Mouse (Mus musculus): ENCODE data around the gene Sv2a.

The Sv2a gene

GRCm38 (mm10) chr3:96220765-96221639 is 40.1 kb downstream of the Sv2a start, which contains the start of the genes Hist2h2ac and Hist2h2be:
TSS of gene Hist2h2ac (minus strand) at chr3:96220880.
TSS of gene Hist2h2be (plus strand) at chr3:96221119.
- peak; percentile 75 to 76 for DNase-seq (ENCODE audit: low spot score in 2 of 2)

GRCm38 (mm10) chr3:96221640-96222038 is 40.7 kb downstream of the Sv2a start:
- no peak for DNase-seq (ENCODE audit: low spot score in 2 of 2)

- DNase-seq (ENCODE audit: low spot score in 2 of 2) = no peak
These were observed 41.8 kb downstream of the Sv2a start for GRCm38 (mm10) chr3:96222774-96223173.

GRCm38 (mm10) chr3:96225421-96225820 is 44.5 kb downstream of the Sv2a start:
- DNase-seq (ENCODE audit: low spot score in 2 of 2) = no peak

GRCm38 (mm10) chr3:96226695-96227648 is 46.0 kb downstream of the Sv2a start:
- DNase-seq (ENCODE audit: low spot score in 2 of 2) = no peak

- DNase-seq (ENCODE audit: low spot score in 2 of 2) = no peak
These were observed 47.9 kb downstream of the Sv2a start for GRCm38 (mm10) chr3:96228828-96229227.

- DNase-seq (ENCODE audit: low spot score in 2 of 2) = no peak
These were observed 49.5 kb downstream of the Sv2a start for GRCm38 (mm10) chr3:96230404-96230803.

GRCm38 (mm10) chr3:96230910-96231757 is 50.2 kb downstream of the Sv2a start:
- DNase-seq (ENCODE audit: low spot score in 2 of 2) = no peak

- no peak for DNase-seq (ENCODE audit: low spot score in 2 of 2)
These were observed 50.8 kb downstream of the Sv2a start for GRCm38 (mm10) chr3:96231758-96232120.

GRCm38 (mm10) chr3:96234914-96235313 is 54.0 kb downstream of the Sv2a start:
- DNase-seq (ENCODE audit: low spot score in 2 of 2) = no peak

GRCm38 (mm10) chr3:96235836-96236235 is 54.9 kb downstream of the Sv2a start:
- DNase-seq (ENCODE audit: low spot score in 2 of 2) = no peak

GRCm38 (mm10) chr3:96236834-96237334 is 55.9 kb downstream of the Sv2a start:
- no peak for DNase-seq (ENCODE audit: low spot score in 2 of 2)

DNA sequence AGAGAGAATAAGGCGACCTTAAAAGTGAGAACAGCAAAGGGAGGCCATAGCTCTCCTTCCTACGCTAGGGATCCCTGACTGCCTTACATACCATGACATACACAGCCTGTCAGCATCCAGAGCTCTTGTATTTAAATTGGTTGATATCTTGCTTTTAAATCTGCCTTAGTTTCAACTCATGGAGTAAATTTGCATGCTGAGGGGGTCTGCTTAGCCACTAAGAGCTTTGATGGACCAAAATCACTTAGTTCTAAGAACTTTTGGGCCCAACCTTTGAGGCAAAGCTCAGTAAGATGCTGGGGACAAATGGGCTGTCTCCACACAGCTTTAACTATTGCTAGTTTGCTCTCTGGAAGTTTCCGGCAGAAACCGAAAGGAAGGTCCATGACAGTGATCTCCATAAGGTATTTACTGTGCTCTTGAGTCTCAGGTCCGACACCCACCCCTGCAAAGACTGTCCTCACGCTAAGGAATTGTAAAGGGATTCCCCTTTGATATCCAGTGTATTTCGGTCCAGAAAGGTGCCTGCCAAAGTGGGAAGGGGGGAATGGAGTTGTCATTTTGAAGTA is 56.5 kb downstream of the Sv2a start:
- no peak for DNase-seq (ENCODE audit: low spot score in 2 of 2)

- no peak for DNase-seq (ENCODE audit: low spot score in 2 of 2)
These were observed 57.1 kb downstream of the Sv2a start for GRCm38 (mm10) chr3:96237904-96238511.

DNA sequence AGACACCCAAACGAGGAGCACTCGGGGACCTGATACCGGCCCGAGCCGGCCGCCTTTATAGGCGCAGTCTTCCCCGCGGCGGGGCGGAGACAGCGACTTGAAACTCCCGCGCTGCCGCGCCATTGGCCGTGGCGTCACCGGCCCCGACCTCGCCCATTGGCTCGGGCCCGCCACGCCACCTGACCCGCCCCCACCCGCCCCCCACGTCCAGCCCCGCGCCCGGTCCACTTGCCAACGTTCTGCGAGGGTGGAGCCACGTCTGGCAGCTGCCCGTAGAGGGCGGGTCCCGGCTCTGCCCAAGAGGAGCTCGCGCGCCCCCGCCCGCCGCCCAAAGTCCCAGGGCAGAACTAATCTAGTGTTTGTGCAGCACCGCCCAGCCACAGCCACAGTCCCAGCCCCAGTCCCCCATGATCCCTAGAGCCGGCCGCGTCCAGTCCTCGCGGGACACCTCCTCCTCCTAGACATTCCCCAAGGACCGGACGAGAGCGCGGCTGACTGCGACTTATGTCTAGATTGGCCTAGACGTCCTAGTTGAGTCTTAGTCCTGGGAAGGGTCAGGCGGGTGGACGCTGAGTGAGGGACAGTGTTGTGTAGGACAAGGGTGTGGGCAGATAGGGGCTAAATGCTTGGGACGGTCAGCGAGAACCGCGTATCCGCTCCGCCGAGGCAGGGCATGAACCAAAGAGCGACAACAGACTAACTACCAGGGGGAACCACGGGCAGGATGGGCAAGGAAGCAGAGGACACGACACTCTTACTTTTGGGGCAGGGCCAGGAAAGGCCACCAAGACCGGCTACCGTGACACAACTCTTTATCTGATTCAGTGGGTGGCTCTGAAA is 58.2 kb downstream of the Sv2a start, which contains the start of gene Hist2h3c2:
Hist2h3c2 (minus strand) TSS at position 174 of the 840 bp plus-strand sequence.
- peak in 1 of 2 experiments; percentile 21 for DNase-seq (ENCODE audit: low spot score in 2 of 2)

- DNase-seq (ENCODE audit: low spot score in 2 of 2) = peak; percentile 99
These were observed 59.2 kb downstream of the Sv2a start, which contains the start of gene Hist2h2aa2 for GRCm38 (mm10) chr3:96239949-96240798. TSS of gene Hist2h2aa2 (minus strand) at chr3:96240276.

GRCm38 (mm10) chr3:96240799-96241197 is 59.8 kb downstream of the Sv2a start:
- DNase-seq (ENCODE audit: low spot score in 2 of 2) = no peak

- no peak for DNase-seq (ENCODE audit: low spot score in 2 of 2)
These were observed 63.1 kb downstream of the Sv2a start for GRCm38 (mm10) chr3:96243921-96244572.
